Mouse (Mus musculus): ENCODE results near the gene Cacna1c.

Gene Cacna1c

DNA sequence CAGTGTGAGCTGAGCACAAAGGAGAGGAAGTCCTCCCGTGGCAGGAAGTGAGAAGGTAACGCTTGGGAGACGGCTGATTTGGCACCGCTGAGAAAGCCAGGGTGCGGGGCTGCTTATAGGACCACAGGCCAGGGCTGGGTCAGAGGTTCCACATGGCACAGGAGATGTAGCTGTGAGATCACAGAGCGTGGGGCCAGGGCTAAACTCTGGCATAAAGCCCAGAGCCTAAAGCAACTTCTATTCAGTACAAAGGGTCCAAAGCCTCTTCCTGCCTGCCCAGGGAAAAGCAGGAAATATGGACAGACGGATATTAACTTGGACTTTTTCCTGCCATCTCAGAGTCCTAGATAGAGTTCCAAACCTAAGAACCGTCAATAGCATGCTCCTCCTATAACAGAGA, 107.8 kb downstream of the Cacna1c start:
- TF ChIP-seq POU5F1 (IDR thresholded peaks at IDR 0.05; ENCODE audit: borderline replicate concordance, low read length), result no peak
- TF ChIP-seq CTCF (conservative IDR thresholded peaks at IDR 0.05; ENCODE audit: low read length), result no peak
- no peak for TF ChIP-seq NANOG (IDR thresholded peaks at IDR 0.05; ENCODE audit: borderline replicate concordance, low read length)
- H3K36me3 ChIP-seq (ENCODE audit: insufficient read depth, low read length), result no peaks in the 10 kb centered on the region
- no peak overlapping the region for H3K4me3 ChIP-seq (replicated peaks; ENCODE audit: low read length)
- no peaks in the 10 kb centered on the region for H3K4me1 ChIP-seq (replicated peaks; ENCODE audit: low read depth, low read length)
- H3K9me3 ChIP-seq (ENCODE audit: low read length), result no peaks in the 10 kb centered on the region
- peaks cover 16% of the 10 kb centered on the region for H3K27me3 ChIP-seq (ENCODE audit: insufficient read depth, low read length)

GRCm38 (mm10) chr6:119087919-119088318, 108.3 kb downstream of the Cacna1c start:
- H3K4me3 ChIP-seq (replicated peaks; ENCODE audit: low read length), result no peak overlapping the region
- no peaks in the 10 kb centered on the region for H3K9me3 ChIP-seq (ENCODE audit: low read length)
- peaks cover 16% of the 10 kb centered on the region for H3K27me3 ChIP-seq (ENCODE audit: insufficient read depth, low read length)
- no peaks in the 10 kb centered on the region for H3K36me3 ChIP-seq (ENCODE audit: insufficient read depth, low read length)
- H3K4me1 ChIP-seq (replicated peaks; ENCODE audit: low read depth, low read length), result no peaks in the 10 kb centered on the region
- TF ChIP-seq CTCF (conservative IDR thresholded peaks at IDR 0.05; ENCODE audit: low read length), result no peak
- no peak for TF ChIP-seq POU5F1 (IDR thresholded peaks at IDR 0.05; ENCODE audit: borderline replicate concordance, low read length)
- TF ChIP-seq NANOG (IDR thresholded peaks at IDR 0.05; ENCODE audit: borderline replicate concordance, low read length), result no peak

GRCm38 (mm10) chr6:119085789-119086188, 110.4 kb downstream of the Cacna1c start:
- Histone ChIP-seq H3K4me3 (replicated peaks; ENCODE audit: low read length) (no peak overlapping the region), H3K36me3 (ENCODE audit: insufficient read depth, low read length) (no peaks in the 10 kb centered on the region), H3K27me3 (ENCODE audit: insufficient read depth, low read length) (peaks cover 16% of the 10 kb centered on the region), H3K9me3 (ENCODE audit: low read length) (no peaks in the 10 kb centered on the region), H3K4me1 (replicated peaks; ENCODE audit: low read depth, low read length) (no peaks in the 10 kb centered on the region)
- TF ChIP-seq CTCF (conservative IDR thresholded peaks at IDR 0.05; ENCODE audit: low read length) (no peak), POU5F1 (IDR thresholded peaks at IDR 0.05; ENCODE audit: borderline replicate concordance, low read length) (no peak), NANOG (IDR thresholded peaks at IDR 0.05; ENCODE audit: borderline replicate concordance, low read length) (no peak)

DNA sequence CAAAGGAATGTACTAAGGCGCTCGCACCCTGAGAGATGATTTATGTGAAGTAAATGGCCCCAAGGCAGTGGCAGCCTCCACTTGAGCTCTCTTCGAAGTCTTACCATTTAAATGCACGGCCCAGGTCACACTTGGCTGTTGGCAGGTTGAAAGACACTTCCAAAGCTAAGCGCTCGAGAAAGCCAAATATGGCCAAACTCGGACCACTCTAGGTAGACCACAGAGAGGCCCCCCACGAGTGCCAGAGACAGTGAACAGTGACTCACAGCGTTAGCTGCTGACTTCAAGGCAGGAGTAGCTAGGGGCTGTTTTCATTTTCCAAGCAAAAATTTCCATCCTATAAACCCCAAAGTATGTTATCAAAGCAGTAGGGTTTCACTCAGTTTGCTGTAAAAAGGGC, 111.7 kb downstream of the Cacna1c start:
- no peak for TF ChIP-seq CTCF (conservative IDR thresholded peaks at IDR 0.05; ENCODE audit: low read length)
- TF ChIP-seq POU5F1 (IDR thresholded peaks at IDR 0.05; ENCODE audit: borderline replicate concordance, low read length), result no peak
- TF ChIP-seq NANOG (IDR thresholded peaks at IDR 0.05; ENCODE audit: borderline replicate concordance, low read length), result no peak
- Histone ChIP-seq H3K36me3 (ENCODE audit: insufficient read depth, low read length) (no peaks in the 10 kb centered on the region), H3K27me3 (ENCODE audit: insufficient read depth, low read length) (peaks cover 12% of the 10 kb centered on the region), H3K4me1 (replicated peaks; ENCODE audit: low read depth, low read length) (no peaks in the 10 kb centered on the region), H3K4me3 (replicated peaks; ENCODE audit: low read length) (no peak overlapping the region), H3K9me3 (ENCODE audit: low read length) (no peaks in the 10 kb centered on the region)

DNA sequence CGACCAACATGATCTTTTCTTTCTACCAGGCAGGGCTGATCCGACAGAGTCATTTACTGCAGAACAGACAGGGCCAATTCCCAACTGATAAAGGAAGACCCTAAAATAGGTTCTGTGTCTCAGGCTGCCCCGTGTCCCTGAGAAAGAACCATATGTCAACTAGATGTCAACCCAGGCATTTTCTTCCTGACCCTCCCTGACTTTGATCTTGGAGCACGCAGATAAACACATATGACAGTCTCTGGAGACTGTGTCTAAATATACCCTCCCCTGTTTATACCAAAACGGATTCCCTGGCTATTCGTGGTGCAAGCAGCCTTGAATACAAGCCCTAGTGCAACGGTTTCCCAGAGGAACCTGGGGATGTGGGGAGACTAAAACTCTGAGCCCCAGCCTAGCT, 112.7 kb downstream of the Cacna1c start:
- no peaks in the 10 kb centered on the region for H3K36me3 ChIP-seq (ENCODE audit: insufficient read depth, low read length)

DNA sequence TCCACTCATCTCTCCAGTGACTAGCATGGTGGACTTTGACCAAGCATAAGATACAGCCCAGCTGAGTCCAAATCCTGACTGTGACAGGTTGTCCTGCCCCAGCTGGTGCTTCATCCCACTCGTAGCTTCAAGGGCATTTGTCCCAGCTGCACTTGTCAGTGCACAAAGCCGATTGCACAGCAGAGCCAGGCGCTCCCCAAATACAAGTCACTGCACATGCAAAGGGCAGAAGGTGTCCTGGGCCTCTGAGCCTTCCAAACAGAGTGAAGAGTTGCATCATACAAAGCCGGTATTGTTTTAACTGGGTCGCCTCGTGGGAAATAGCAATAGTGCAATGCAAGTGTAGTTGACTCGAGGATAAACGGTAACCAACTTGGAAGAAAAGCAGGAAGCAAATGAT, 113.6 kb downstream of the Cacna1c start:
- Histone ChIP-seq H3K4me1 (replicated peaks; ENCODE audit: low read depth, low read length) (no peaks in the 10 kb centered on the region), H3K4me3 (replicated peaks; ENCODE audit: low read length) (no peak overlapping the region), H3K27me3 (ENCODE audit: insufficient read depth, low read length) (peaks cover 5% of the 10 kb centered on the region), H3K9me3 (ENCODE audit: low read length) (no peaks in the 10 kb centered on the region), H3K36me3 (ENCODE audit: insufficient read depth, low read length) (no peaks in the 10 kb centered on the region)
- no peak for TF ChIP-seq NANOG (IDR thresholded peaks at IDR 0.05; ENCODE audit: borderline replicate concordance, low read length)
- TF ChIP-seq CTCF (conservative IDR thresholded peaks at IDR 0.05; ENCODE audit: low read length), result no peak
- TF ChIP-seq POU5F1 (IDR thresholded peaks at IDR 0.05; ENCODE audit: borderline replicate concordance, low read length), result no peak

More for the DNA sequence above, 112.7 kb downstream of the Cacna1c start:
- Histone ChIP-seq H3K9me3 (ENCODE audit: low read length) (no peaks in the 10 kb centered on the region), H3K4me1 (replicated peaks; ENCODE audit: low read depth, low read length) (no peaks in the 10 kb centered on the region), H3K27me3 (ENCODE audit: insufficient read depth, low read length) (peaks cover 9% of the 10 kb centered on the region), H3K4me3 (replicated peaks; ENCODE audit: low read length) (no peak overlapping the region)
- TF ChIP-seq CTCF (conservative IDR thresholded peaks at IDR 0.05; ENCODE audit: low read length) (no peak), NANOG (IDR thresholded peaks at IDR 0.05; ENCODE audit: borderline replicate concordance, low read length) (no peak), POU5F1 (IDR thresholded peaks at IDR 0.05; ENCODE audit: borderline replicate concordance, low read length) (no peak)

DNA sequence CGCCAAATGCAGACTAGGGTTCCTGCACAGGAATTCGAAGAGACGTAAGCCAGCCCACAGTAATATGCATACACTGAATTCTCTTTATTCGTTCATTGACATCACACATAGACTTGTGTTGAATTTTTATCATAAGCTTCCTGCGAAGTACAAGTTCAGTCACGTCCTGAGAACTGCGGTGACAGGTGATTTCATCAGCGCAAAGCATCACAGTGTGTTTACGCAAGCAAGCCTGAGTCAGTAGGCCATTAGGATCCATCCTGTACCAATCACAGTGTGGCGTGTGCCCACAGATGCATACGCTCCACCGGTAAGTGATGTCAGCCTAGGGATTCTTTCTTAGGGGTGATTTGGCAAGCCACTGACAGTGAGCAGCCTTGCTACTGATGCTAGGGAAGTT, 114.6 kb downstream of the Cacna1c start:
- Histone ChIP-seq H3K9me3 (ENCODE audit: low read length) (no peaks in the 10 kb centered on the region), H3K27me3 (ENCODE audit: insufficient read depth, low read length) (peaks cover 5% of the 10 kb centered on the region), H3K4me1 (replicated peaks; ENCODE audit: low read depth, low read length) (no peaks in the 10 kb centered on the region), H3K4me3 (replicated peaks; ENCODE audit: low read length) (no peak overlapping the region), H3K36me3 (ENCODE audit: insufficient read depth, low read length) (no peaks in the 10 kb centered on the region)
- TF ChIP-seq POU5F1 (IDR thresholded peaks at IDR 0.05; ENCODE audit: borderline replicate concordance, low read length) (no peak), NANOG (IDR thresholded peaks at IDR 0.05; ENCODE audit: borderline replicate concordance, low read length) (no peak), CTCF (conservative IDR thresholded peaks at IDR 0.05; ENCODE audit: low read length) (no peak)

DNA sequence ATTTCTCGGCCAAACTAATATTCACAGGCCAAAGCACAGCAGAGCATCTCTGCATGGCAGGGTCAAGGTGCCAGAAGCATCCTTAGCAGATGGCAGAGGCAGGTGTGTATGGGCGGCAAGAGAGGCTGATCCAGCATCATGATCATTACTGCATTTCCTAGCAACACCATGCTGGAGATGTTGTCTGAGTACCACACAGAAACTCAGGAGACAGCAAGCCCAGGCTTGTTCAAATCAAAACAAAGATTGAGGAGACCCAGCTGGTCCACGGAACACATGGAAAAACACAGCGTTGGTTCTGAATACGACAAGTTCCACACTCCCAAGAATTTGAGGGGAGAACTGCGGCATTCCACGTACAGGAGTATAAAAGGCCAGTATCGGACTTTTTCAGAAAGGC, 116.6 kb downstream of the Cacna1c start:
- Histone ChIP-seq H3K9me3 (ENCODE audit: low read length) (no peaks in the 10 kb centered on the region), H3K4me3 (replicated peaks; ENCODE audit: low read length) (no peak overlapping the region), H3K36me3 (ENCODE audit: insufficient read depth, low read length) (no peaks in the 10 kb centered on the region), H3K4me1 (replicated peaks; ENCODE audit: low read depth, low read length) (no peaks in the 10 kb centered on the region), H3K27me3 (ENCODE audit: insufficient read depth, low read length) (peaks cover 2% of the 10 kb centered on the region)
- TF ChIP-seq CTCF (conservative IDR thresholded peaks at IDR 0.05; ENCODE audit: low read length) (no peak), NANOG (IDR thresholded peaks at IDR 0.05; ENCODE audit: borderline replicate concordance, low read length) (no peak), POU5F1 (IDR thresholded peaks at IDR 0.05; ENCODE audit: borderline replicate concordance, low read length) (no peak)

- no peaks in the 10 kb centered on the region for H3K9me3 ChIP-seq (ENCODE audit: low read length)
These were observed 117.3 kb downstream of the Cacna1c start for GRCm38 (mm10) chr6:119078912-119079311.

More at GRCm38 (mm10) chr6:119078912-119079311, 117.3 kb downstream of the Cacna1c start:
- TF ChIP-seq CTCF (conservative IDR thresholded peaks at IDR 0.05; ENCODE audit: low read length) (no peak), NANOG (IDR thresholded peaks at IDR 0.05; ENCODE audit: borderline replicate concordance, low read length) (no peak)
- Histone ChIP-seq H3K27me3 (ENCODE audit: insufficient read depth, low read length) (no peaks in the 10 kb centered on the region; the same call in none of the 2 replicates), H3K4me3 (replicated peaks; ENCODE audit: low read length) (no peak overlapping the region), H3K4me1 (replicated peaks; ENCODE audit: low read depth, low read length) (no peaks in the 10 kb centered on the region), H3K36me3 (ENCODE audit: insufficient read depth, low read length) (no peaks in the 10 kb centered on the region)
